Mouse (Mus musculus): Measurements from ENCODE around the gene Fbf1. TPM values are rescaled to one million over a fixed set of nuclear protein-coding genes. Genes with fewer than 3 reads are reported as not detected.

Fbf1 gene
- total RNA-seq, 2 experiments from 2014 or later = 13.2 to 16.2 TPM

DNA sequence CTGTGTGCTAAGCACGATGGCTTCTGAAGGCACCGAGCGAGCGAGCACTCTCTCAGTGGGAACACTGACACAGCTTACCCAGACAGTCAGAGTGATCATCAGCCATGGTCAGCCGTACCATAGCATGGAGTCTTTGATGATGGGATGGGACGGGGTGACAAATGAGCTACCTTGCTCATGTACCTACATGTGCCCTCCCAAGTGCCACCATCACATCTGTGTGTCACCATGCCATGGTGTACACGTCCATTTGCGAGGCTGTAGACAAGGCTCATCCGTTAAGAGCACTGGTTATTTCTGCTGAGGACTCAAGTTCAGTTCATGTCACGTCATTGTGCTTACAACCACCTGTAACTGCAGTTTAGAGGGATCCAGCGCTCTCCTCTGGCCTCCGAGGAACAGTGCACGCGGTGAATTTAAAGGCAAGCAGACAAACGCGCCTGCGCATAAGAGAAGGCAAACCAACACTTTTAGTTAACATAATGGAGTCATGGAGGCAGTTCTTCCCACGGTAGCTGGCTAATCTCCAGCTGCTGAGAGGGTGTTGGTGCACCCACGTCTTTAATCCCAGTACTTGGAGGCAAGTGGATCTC lies 56.3 kb downstream of the Fbf1 start:
- intact Hi-C loops (cut with DNase I) = loop anchor here (2.0 kb wide), 1 partner anchor 17 kb away; no protein-coding TSS in a partner anchor

DNA sequence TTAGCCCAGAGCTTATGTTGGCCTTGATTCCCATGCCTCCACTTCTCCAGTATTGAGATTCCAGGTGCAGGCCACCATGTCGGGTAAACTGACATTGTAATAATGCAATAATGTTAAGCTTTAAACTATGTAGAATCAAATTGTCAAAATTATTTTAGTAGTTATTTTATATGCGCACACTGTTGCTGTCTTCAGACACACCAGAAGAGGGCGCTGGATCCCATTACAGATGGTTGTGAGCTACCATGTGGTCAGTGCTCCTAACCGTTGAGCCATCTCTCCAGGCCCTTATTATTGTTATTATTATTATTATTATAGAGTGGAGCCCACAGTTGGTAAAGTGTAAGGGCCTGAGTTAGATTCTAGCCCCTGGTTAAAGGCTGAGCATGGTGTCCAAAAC lies 56.9 kb downstream of the Fbf1 start:
- intact Hi-C loops (cut with DNase I) = loop anchor here (2.0 kb wide), 1 partner anchor 18 kb away; no protein-coding TSS in a partner anchor
- DNase-seq = no peak

More for the DNA sequence above, 56.3 kb downstream of the Fbf1 start:
- no peak for DNase-seq

GRCm38 (mm10) chr11:116110540-116110939 lies 57.4 kb downstream of the Fbf1 start:
- no peak for DNase-seq
- intact Hi-C loops (cut with DNase I) = loop anchor here (2.0 kb wide), 1 partner anchor 18 kb away; no protein-coding TSS in a partner anchor

- peak; percentile 91 to 92 for DNase-seq
- intact Hi-C loops (cut with DNase I) = loop anchor here (2.0 kb wide), 1 partner anchor 19 kb away; no protein-coding TSS in a partner anchor
Observed at GRCm38 (mm10) chr11:116110131-116110530, 57.8 kb downstream of the Fbf1 start.

DNA sequence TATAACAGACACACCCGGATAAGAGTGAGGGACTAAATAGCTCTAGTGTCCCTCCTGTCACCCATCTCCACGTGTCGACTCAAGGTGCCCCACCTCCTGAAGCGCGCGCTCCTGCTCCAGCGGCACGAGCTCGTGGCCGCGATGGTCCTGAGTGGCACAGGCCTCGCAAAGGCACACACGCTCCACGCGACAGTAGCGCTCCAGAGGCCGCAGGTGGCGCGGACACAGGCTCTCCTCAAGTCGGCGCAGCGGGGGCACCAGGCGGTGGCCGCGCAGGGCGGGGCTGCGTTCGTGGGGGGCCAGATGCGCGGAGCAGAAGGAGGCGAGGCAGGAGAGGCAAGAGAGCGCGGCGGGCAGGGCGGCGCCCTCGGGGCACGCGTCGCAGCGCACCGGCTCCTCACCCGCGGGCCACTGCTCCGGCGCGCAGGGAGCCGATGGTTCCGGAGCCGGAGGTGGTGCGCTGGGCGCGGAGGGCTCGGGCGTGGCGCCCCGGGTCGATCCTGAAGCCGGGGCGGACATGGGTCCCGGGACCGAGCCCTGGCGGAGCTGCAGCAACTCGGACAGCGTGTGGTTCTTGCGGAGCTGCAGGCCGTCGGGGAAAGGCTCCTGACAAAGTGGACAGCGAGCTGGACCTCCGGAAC lies 58.4 kb downstream of the Fbf1 start:
- intact Hi-C loops (cut with DNase I) = loop anchor here (1.0 to 2.0 kb wide), 2 partner anchors 19 to 21 kb away; no protein-coding TSS in a partner anchor
- DNase-seq = peak in 1 of 2 experiments; percentile 53

DNA sequence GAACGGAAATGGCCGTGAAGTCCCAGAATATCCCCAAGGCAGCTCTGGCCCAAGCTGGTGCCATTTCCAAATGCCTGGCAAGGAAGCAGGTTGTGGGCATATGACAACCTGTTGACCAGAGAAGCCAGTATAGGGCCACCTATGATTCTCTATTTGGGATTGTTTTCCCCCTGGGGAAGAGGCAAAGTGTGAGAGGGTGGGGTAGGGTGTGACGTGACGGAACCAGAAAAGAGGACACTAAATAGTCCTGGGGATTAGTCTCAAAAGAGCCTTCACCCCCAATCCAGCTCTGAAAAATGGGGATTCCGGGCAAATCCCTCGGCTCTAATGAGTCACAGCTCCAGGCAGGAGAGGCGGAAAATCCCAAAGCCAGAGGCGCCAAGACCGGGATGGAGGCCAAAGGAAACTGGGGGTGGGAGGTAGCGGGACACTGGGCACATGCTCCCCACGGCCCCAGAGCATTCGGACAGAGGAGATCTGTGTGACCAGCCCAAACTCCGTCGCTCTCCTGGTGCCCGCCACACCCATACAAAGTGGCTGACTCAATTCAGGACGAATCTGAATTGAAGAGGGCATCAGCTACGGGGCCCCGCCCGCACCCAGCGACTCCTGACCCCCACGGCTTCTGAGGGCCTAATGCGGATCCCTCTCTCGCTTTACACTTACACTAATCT lies 59.4 kb downstream of the Fbf1 start:
- DNase-seq = peak; percentile 88
- intact Hi-C loops (cut with DNase I) = loop anchor here (1.0 kb wide), 1 partner anchor 20 kb away; no protein-coding TSS in a partner anchor

DNA sequence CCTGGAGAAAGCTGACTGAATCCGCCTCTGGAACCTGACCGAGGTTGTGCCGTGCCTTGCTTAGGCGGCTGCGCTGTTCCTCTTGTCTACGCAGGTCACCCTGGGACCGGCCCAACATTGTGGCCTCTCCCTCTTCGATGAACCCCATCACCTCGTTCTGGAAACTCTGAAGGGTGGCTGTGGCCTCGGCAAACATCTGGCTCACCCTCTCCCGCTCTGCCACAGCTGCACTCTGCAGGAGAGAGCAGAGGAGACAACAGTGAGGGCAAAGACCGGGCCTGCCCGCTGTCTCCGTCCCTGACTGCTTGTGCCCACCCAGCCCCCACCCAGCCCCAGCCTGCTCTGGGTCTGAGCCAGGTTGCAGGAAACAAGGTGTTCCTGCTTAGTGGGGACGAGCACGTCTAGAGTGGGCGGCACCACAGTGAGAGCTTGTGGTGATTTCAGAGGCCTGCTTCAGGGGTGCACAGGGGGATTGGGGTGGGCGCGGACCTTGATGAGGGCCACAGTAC lies 60.1 kb downstream of the Fbf1 start:
- intact Hi-C loops (cut with DNase I) = no loop called here
- DNase-seq = peak in 1 of 2 experiments; percentile 35

- peak in 1 of 2 experiments; percentile 52 for DNase-seq
- intact Hi-C loops (cut with DNase I) = no loop called here
Observed at GRCm38 (mm10) chr11:116106963-116107776, 60.8 kb downstream of the Fbf1 start.

DNA sequence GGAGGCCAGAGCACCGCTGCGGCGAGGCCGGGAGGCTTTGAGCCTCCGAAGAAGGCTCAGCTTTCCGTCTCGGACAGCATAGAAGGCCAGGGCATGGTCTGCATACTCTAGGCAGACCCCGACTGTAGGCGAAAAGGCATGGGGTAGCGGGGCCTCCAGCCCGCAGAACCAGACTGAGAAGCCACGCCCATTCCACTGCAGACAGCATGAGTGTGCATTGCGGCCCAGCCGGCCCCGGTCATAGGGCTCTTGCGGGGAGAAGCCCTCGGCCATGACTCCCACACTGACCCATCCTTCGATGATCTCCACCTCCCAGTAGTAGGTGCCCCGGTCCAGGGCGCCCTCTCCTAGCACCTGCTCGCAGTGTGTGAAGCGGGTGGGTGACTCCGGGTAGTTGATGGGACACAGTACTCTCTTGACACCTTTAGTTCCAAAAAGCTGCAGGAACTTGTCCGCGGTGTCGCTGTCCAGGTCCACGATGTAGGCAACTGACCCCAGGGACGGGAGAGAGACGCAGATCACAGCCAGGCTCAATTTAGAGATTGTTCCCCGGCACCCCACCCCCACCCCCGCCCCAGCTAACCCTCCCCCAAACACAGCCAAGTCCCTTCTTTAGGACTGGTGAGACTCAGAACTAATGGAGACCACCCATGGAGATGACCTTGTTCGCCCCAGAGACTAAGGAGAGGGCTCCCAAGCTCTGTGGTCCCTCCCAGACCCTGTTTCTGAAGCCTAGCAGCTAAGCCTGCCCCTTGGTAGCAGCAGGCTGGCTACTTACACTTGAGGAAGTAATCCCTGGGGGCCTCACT lies 61.6 kb downstream of the Fbf1 start:
- no peak for DNase-seq
- intact Hi-C loops (cut with DNase I) = no loop called here

- DNase-seq = no peak
- intact Hi-C loops (cut with DNase I) = no loop called here
Observed at GRCm38 (mm10) chr11:116105065-116105464, 62.9 kb downstream of the Fbf1 start.

GRCm38 (mm10) chr11:116104006-116104646 lies 63.8 kb downstream of the Fbf1 start:
- intact Hi-C loops (cut with DNase I) = no loop called here
- DNase-seq = peak; percentile 73 to 77

- intact Hi-C loops (cut with DNase I) = no loop called here
- DNase-seq = peak in 1 of 2 experiments; percentile 41
Observed at GRCm38 (mm10) chr11:116103572-116103971, 64.4 kb downstream of the Fbf1 start.

DNA sequence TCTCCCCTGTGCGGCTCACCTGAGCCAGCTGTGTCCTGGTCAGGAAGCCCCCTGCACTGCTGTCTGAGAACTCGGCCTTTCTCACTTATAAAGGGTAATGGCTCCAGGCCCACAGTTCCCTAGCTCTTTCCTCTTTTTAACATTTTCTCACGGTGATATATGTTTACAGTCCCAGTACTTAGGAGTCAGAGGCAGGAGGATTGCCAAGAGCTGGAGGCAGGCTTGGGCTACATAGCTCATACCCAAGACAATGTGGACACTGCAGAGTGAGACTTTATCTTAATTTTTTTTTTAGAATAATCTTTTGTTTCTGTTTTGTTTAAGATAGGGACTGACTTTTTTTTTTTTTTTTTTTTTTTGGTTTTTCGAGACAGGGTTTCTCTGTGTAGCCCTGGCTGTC lies 65.5 kb downstream of the Fbf1 start:
- intact Hi-C loops (cut with DNase I) = no loop called here
- peak in 1 of 2 experiments; percentile 33 for DNase-seq

GRCm38 (mm10) chr11:116101931-116102381 lies 66.0 kb downstream of the Fbf1 start:
- intact Hi-C loops (cut with DNase I) = no loop called here
- peak; percentile 74 to 82 for DNase-seq

- DNase-seq = no peak
- intact Hi-C loops (cut with DNase I) = no loop called here
Observed at GRCm38 (mm10) chr11:116100839-116101238, 67.1 kb downstream of the Fbf1 start.

DNA sequence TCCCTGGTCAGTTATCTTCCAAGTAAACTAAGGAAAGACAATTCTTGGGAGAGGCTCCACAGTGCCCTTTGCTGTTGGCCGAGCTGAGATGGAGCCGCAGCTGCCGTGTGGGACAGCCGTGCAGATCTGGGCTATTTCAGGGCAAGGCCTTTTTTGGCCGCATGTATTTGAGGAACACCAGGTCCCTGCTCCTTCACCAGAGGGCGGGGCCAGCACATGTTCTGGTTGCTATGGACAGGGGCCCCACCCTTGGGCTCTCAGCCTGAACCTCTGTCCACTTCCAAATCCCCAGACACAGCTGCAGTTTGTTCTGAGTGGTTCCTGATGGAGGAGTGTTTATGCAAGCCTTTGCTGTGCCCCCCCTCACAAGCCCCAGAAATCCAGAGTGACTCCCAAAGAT lies 67.6 kb downstream of the Fbf1 start:
- intact Hi-C loops (cut with DNase I) = no loop called here
- peak; percentile 81 to 85 for DNase-seq

DNA sequence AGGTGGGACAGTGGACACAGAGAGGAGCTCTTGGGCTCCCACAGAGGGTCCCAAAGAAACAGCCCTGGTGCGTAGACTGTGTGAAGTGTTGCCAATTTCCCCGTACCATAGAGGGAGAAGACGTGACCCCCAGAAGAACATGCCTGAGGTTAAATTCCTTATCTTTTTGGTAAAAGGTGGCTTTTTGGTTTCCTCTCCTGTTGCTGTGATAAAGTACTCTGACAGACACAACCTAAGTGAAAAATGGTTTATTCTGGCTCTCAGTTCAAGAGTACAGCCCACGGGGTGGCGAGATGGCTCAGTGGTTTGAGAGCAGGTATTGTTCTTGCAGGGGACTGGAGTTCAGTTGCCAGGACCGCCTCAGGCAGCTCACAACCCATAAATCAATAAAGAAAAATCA lies 68.5 kb downstream of the Fbf1 start:
- intact Hi-C loops (cut with DNase I) = no loop called here

DNA sequence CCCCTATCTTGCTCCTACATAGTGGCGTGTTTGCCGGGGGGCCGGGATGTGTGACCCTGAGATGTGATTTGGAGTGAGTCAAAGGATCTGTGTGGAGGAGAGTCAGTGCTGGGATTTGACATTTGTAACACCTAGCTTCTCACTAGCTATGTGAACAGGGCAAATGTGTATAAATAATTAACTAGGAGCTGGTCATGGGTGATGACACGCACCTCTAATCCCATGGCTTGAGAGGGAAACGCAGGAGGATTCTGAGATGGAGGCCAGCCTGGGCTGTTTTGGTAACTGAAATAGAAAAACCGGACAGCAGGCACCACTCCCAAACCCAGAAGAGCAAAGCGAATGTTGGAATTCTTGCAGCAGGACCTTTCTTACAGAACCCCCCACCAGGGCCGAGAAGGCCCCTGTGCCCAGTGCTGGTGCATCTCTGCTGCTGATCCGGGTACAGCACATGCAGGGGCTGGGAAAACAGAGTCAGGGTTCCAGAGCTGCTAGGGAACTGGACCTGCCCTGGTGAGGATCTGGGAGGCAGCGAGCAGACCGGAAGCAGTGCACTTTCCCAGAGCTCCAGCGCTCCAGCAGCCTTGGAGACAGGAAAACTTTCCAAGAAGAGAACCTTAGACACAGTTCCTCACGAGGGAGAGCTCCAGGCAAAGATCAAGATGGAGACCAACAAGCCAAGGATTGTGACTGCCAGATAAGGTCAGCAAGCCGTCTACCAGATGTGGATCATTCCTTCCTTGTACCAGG lies 69.1 kb downstream of the Fbf1 start:
- peak; percentile 52 to 69 for DNase-seq
- intact Hi-C loops (cut with DNase I) = no loop called here

More for the DNA sequence above, 68.5 kb downstream of the Fbf1 start:
- no peak for DNase-seq

Data from heart, postnatal 36 days (tissue).